Mouse (Mus musculus) brain, embryonic 14.5 days (tissue): ENCODE measurements around the gene Nsd1.
"Not testable (repeated sequence)": the region's sequence is repeated elsewhere in the genome, so short reads cannot be mapped to it uniquely, and the experiment has no call there.

Experiments used
- CTCF ChIP-seq: fragments of 200-500 bp; IDR thresholded peaks from 2 replicates; pipeline ENCODE4 v1.5.1; 2012; ENCODE audit warnings: inconsistent platforms, mild to moderate bottlenecking, moderate library complexity, borderline replicate concordance; ENCODE audit not compliant: insufficient read depth, insufficient read length; ENCODE audit errors: extremely low read depth
- POLR2A ChIP-seq: fragments of 200-500 bp; IDR thresholded peaks from 2 replicates; pipeline ENCODE4 v1.6.1; 2012; ENCODE audit warnings: mild to moderate bottlenecking, inconsistent platforms, borderline replicate concordance; ENCODE audit not compliant: poor library complexity, insufficient read depth, insufficient read length, severe bottlenecking; ENCODE audit errors: extremely low read depth

DNA sequence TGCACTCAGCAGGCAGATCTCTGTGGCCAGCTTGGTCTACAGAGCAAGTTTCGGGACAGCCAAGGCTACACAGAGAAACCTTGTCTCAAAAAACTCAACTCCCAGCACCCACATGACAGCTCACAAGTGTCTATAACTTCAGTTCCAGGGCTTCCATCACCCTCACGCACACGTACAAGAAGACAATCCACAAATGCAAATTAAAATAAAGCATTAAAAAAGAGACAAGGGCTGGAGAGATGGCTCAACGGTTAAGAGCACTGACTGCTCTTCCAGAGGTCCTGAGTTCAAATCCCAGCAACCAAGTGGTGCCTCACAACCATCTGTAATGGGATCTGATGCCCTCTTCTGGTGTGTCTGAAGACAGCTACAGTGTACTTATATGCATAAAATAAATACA, 6.8 kb upstream of the Nsd1 start:
- TF ChIP-seq CTCF, POLR2A: not testable (repeated sequence)
